Mouse (Mus musculus) midbrain, embryonic 13.5 days (tissue): Measurements from ENCODE around the gene Tlr6. TPM values are rescaled to one million over a fixed set of nuclear protein-coding genes. Genes with fewer than 3 reads are reported as not detected.

Experiments
- ATAC-seq: fragments of 200-750 bp; cut with Nextera tagmentation; 2 replicates; pipeline ENCODE4 v1.8.0; 2017; ENCODE audit warnings: mild to moderate bottlenecking, moderate TSS enrichment, moderate library complexity
- H3K27ac ChIP-seq: fragments of 300-500 bp; sonication (generic); 2 replicates; pipeline ENCODE4 v1.5.1; 2015; ENCODE audit warnings: inconsistent platforms, mild to moderate bottlenecking, moderate library complexity
- H3K27me3 ChIP-seq: fragments of 300-500 bp; sonication (generic); 2 replicates; pipeline ENCODE4 v1.6.1; 2015; ENCODE audit warnings: mild to moderate bottlenecking, inconsistent platforms
- H3K36me3 ChIP-seq: fragments of 300-500 bp; sonication (generic); 2 replicates; pipeline ENCODE4 v1.6.1; 2015; ENCODE audit warnings: mild to moderate bottlenecking, inconsistent platforms
- H3K4me1 ChIP-seq: fragments of 300-500 bp; sonication (generic); replicated peaks from 2 replicates; pipeline ENCODE4 v1.6.1; 2015; ENCODE audit warnings: inconsistent platforms
- H3K4me2 ChIP-seq: fragments of 300-500 bp; sonication (generic); replicated peaks from 2 replicates; pipeline ENCODE4 v1.6.1; 2015; ENCODE audit warnings: moderate library complexity, mild to moderate bottlenecking, inconsistent platforms
- H3K4me3 ChIP-seq: fragments of 300-500 bp; sonication (generic); replicated peaks from 2 replicates; pipeline ENCODE4 v1.5.1; 2015; ENCODE audit warnings: mild to moderate bottlenecking, inconsistent platforms
- H3K9ac ChIP-seq: fragments of 300-500 bp; sonication (generic); replicated peaks from 2 replicates; pipeline ENCODE4 v1.6.1; 2015; ENCODE audit warnings: mild to moderate bottlenecking, inconsistent platforms
- H3K9me3 ChIP-seq: fragments of 300-500 bp; sonication (generic); 2 replicates; pipeline ENCODE4 v1.6.1; 2016; ENCODE audit warnings: mild to moderate bottlenecking, inconsistent platforms
- WGBS: fragments of 180-500 bp; shearing (Covaris S2); methylation state at CpG from one replicate; pipeline ENCODE4 v1.1.7; 2015; 5-methylcytosine and 5-hydroxymethylcytosine counted together
- microRNA counts: library from miRNA; unstranded; fragments of <30 nt; microRNA quantifications from one replicate; lab custom pipeline; 2016
- microRNA-seq: library from miRNA; unstranded; fragments of <30 nt; microRNA quantifications from one replicate; pipeline ENCODE4, GENCODE M21; 2016
- polyA plus RNA-seq: library from polyadenylated mRNA; unstranded; fragments of >200 nt; fragmentation: Nextera tagmentation; extraction: Ambion mirVana; gene quantifications from 2 replicates; pipeline ENCODE4 v1.2.1, GENCODE M21; 2015

Tlr6 gene
- polyA plus RNA-seq, 1 experiment from 2014 or later, result 0.22 TPM

GRCm38 (mm10) chr5:64918616-64919597 lies 41.0 kb downstream of the Tlr6 start:
- WGBS, result 90% methylated on average over 6 of the region's 6 CpGs
- Histone ChIP-seq H3K4me1 (no peaks in the 10 kb centered on the region), H3K4me3 (no peak overlapping the region), H3K27ac (no peak overlapping the region), H3K4me2 (no peak overlapping the region), H3K9ac (no peak overlapping the region), H3K36me3 (no peaks in the 10 kb centered on the region), H3K9me3 (no peaks in the 10 kb centered on the region), H3K27me3 (no peaks in the 10 kb centered on the region)
- ATAC-seq, result no peak

- no peak overlapping the region for H3K27ac ChIP-seq
- no peaks in the 10 kb centered on the region for H3K36me3 ChIP-seq
- no peak overlapping the region for H3K9ac ChIP-seq
- H3K4me2 ChIP-seq, result no peak overlapping the region
- no peak for ATAC-seq
- H3K4me3 ChIP-seq, result no peak overlapping the region
- WGBS, result 97% methylated on average over 11 of the region's 11 CpGs
- H3K4me1 ChIP-seq, result no peaks in the 10 kb centered on the region
- no peaks in the 10 kb centered on the region for H3K9me3 ChIP-seq
- H3K27me3 ChIP-seq, result no peaks in the 10 kb centered on the region
Measured at GRCm38 (mm10) chr5:64917721-64918120, 42.2 kb downstream of the Tlr6 start.

- no peak for ATAC-seq
- H3K27ac ChIP-seq, result no peak overlapping the region
- H3K4me1 ChIP-seq, result no peaks in the 10 kb centered on the region
- H3K4me2 ChIP-seq, result no peak overlapping the region
- WGBS, result 97% methylated on average over 9 of the region's 9 CpGs
- no peaks in the 10 kb centered on the region for H3K27me3 ChIP-seq
- H3K36me3 ChIP-seq, result no peaks in the 10 kb centered on the region
- H3K9ac ChIP-seq, result no peak overlapping the region
- H3K9me3 ChIP-seq, result no peaks in the 10 kb centered on the region
- H3K4me3 ChIP-seq, result no peak overlapping the region
Measured at GRCm38 (mm10) chr5:64917161-64917560, 42.7 kb downstream of the Tlr6 start.

GRCm38 (mm10) chr5:64908585-64909284 lies 51.2 kb downstream of the Tlr6 start:
- 85% methylated on average over 6 of the region's 6 CpGs for WGBS
- Histone ChIP-seq H3K27me3 (no peaks in the 10 kb centered on the region), H3K4me3 (no peak overlapping the region), H3K36me3 (no peaks in the 10 kb centered on the region), H3K27ac (no peak overlapping the region), H3K4me2 (no peak overlapping the region), H3K9ac (no peak overlapping the region), H3K4me1 (no peaks in the 10 kb centered on the region), H3K9me3 (no peaks in the 10 kb centered on the region)
- ATAC-seq, result no peak

- no peaks in the 10 kb centered on the region for H3K36me3 ChIP-seq
- H3K4me2 ChIP-seq, result no peak overlapping the region
- H3K27ac ChIP-seq, result no peak overlapping the region
- WGBS, result 91% methylated on average over 5 of the region's 5 CpGs
- H3K4me3 ChIP-seq, result no peak overlapping the region
- ATAC-seq, result no peak
- H3K4me1 ChIP-seq, result no peaks in the 10 kb centered on the region
- no peaks in the 10 kb centered on the region for H3K9me3 ChIP-seq
- no peak overlapping the region for H3K9ac ChIP-seq
- H3K27me3 ChIP-seq, result no peaks in the 10 kb centered on the region
Measured at GRCm38 (mm10) chr5:64907906-64908305, 52.0 kb downstream of the Tlr6 start.

GRCm38 (mm10) chr5:64905516-64906271 lies 54.2 kb downstream of the Tlr6 start:
- no peak overlapping the region for H3K4me3 ChIP-seq
- no peaks in the 10 kb centered on the region for H3K36me3 ChIP-seq
- no peak overlapping the region for H3K4me2 ChIP-seq
- WGBS, result 74% methylated on average over 14 of the region's 14 CpGs
- no peaks in the 10 kb centered on the region; the same call in 1 of the 2 replicates for H3K9me3 ChIP-seq
- H3K27ac ChIP-seq, result no peak overlapping the region
- no peaks in the 10 kb centered on the region for H3K4me1 ChIP-seq
- no peak overlapping the region for H3K9ac ChIP-seq
- ATAC-seq, result no peak
- no peaks in the 10 kb centered on the region for H3K27me3 ChIP-seq

MicroRNAs within 50 kb of the gene (microRNA counts, 519-probe panel; counts per million panel counts)
- microRNA mmu-miR-574-3p (lab: Ali Mortazavi, UCI), result 110 counts per million, percentile 56 among the panel's probes with 10 or more counts
- 110 counts per million, percentile 56 among the panel's probes with 10 or more counts for microRNA mmu-miR-574-5p (lab: Ali Mortazavi, UCI)

Small RNA genes within 50 kb of the gene (microRNA-seq; reads per million reads assigned to microRNA genes)
- gene Mir574, result 17.3 reads per million, percentile 33 among the genes with 10 or more reads in this experiment

Other genes with a start within 250 kb of the Tlr6 start
- gene Klf3, start 156.7 kb downstream of the Tlr6 start, polyA plus RNA-seq, result 19.2 and 26.0 TPM in 2 replicates
- gene Tlr1, start 26.5 kb downstream of the Tlr6 start, polyA plus RNA-seq, result 0.21 and 0.30 TPM in 2 replicates
- 6.1 and 6.8 TPM in 2 replicates for gene Fam114a1, start 10.0 kb upstream of the Tlr6 start, polyA plus RNA-seq
- not detected in 2 replicates for gene Tmem156, start 132.0 kb upstream of the Tlr6 start, polyA plus RNA-seq
- 42.3 and 46.7 TPM in 2 replicates for gene Klhl5, start 147.4 kb upstream of the Tlr6 start, polyA plus RNA-seq
- gene Wdr19, start 239.6 kb upstream of the Tlr6 start, polyA plus RNA-seq, result 13.4 and 13.8 TPM in 2 replicates